Mouse (Mus musculus) right cerebral cortex, adult 18-20 months (tissue): ENCODE results near the gene Tas2r122.
"Not testable (repeated sequence)": the region's sequence is repeated elsewhere in the genome, so short reads cannot be mapped to it uniquely, and the experiment has no call there.

ENCODE experiments used
- DNase-seq: peaks from one replicate; pipeline ENCODE4 v3.0.0; 2022; ENCODE audit warnings: mixed read lengths

Tas2r122 gene

GRCm38 (mm10) chr6:132711828-132712227 lies at the start of gene Tas2r122:
Gene Tas2r122, minus strand, starts transcription at chr6:132711928.
- DNase-seq: no peak

DNA sequence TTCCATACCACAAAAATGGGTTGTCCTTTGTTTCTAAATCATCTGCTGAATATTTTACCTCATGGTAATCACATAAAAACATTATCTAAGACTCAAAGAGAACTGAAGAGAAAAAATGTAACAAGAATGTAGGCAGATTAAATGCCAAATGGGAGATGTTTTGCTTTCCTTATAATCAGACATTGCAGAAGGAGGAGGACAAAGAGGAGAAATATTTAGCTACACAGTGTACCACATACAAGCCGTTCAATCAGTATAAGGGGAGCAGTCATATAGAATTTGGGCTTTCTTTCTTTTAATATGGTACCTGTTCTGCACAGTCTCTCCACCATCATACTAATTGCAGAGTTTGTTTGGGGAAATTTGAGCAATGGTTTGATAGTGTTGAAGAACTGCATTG lies 42.7 kb upstream of the Tas2r122 start, which contains the start of gene Tas2r124:
Tas2r124 (plus strand) TSS at position 301 of the 400 bp plus-strand sequence.
- DNase-seq: no peak

- DNase-seq: peak; percentile 43
Measured at GRCm38 (mm10) chr6:132750206-132750605, 38.5 kb upstream of the Tas2r122 start.

- no peak for DNase-seq
Measured at GRCm38 (mm10) chr6:132737935-132738334, 26.2 kb upstream of the Tas2r122 start, which contains the start of gene Tas2r115. Gene Tas2r115, minus strand, starts transcription at chr6:132738035.

- DNase-seq: no peak
Measured at GRCm38 (mm10) chr6:132700907-132701306, 10.8 kb downstream of the Tas2r122 start, which contains the start of gene Tas2r121. Gene Tas2r121, minus strand, starts transcription at chr6:132701007.

DNA sequence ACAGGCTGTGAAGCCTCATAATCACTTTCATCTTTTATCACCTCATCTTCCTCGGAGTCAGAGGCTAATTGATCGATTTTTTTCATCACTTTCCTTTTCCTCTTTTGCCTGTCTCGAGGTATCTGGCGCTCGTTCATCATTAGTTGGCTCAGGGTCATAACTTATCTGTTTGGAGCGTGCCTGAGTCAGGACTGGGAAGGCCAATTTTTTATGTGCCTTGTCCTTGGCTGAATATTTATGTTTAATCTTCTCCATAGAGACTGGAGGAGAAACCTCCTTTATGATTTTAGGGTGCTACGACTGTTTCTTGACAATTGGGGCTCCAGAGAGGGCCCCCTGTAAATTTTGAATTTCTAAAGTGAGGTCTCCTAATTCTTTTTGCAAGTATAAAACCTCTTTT lies 20.1 kb downstream of the Tas2r122 start:
- DNase-seq: not testable (repeated sequence)
